Mouse (Mus musculus) limb, embryonic 10.5 days (tissue): ENCODE measurements at regions not wholly inside any gene's neighbourhood (a gene's known extent, or its start where the extent isn't known, plus 50 kb on each side); places are given as distances from the start of the nearest gene placed in this dataset.
A peak's percentile ranks its signal among the peaks of the same experiment; 100 is the strongest.

Source experiments
- DNase-seq: peaks from one replicate; pipeline ENCODE4 v3.0.0-alpha.2; 2017; ENCODE audit warnings: low spot score
- H3K27ac ChIP-seq: fragments of 300-500 bp; sonication (generic); 2 replicates; pipeline ENCODE4 v1.5.1; 2016; ENCODE audit warnings: mild to moderate bottlenecking
- H3K27me3 ChIP-seq: fragments of 300-500 bp; sonication (generic); 2 replicates; pipeline ENCODE4 v1.6.1; 2016; ENCODE audit warnings: low read depth, mild to moderate bottlenecking; ENCODE audit not compliant: poor library complexity, severe bottlenecking
- H3K36me3 ChIP-seq: fragments of 300-500 bp; sonication (generic); 2 replicates; pipeline ENCODE4 v1.6.1; 2016; ENCODE audit warnings: mild to moderate bottlenecking, moderate library complexity
- H3K4me1 ChIP-seq: fragments of 300-500 bp; sonication (generic); 2 replicates; pipeline ENCODE4 v1.6.1; 2016
- H3K4me3 ChIP-seq: fragments of 300-500 bp; sonication (generic); 2 replicates; pipeline ENCODE4 v1.5.1; 2016; ENCODE audit warnings: mild to moderate bottlenecking, moderate library complexity
- H3K9me3 ChIP-seq: fragments of 300-500 bp; sonication (generic); replicated peaks from 2 replicates; pipeline ENCODE4 v1.6.1; 2016; ENCODE audit warnings: mild to moderate bottlenecking
- WGBS: fragments of 180-500 bp; shearing (Covaris S2); methylation state at CpG from one replicate; pipeline ENCODE4 v1.1.7; 2016; 5-methylcytosine and 5-hydroxymethylcytosine counted together

DNA sequence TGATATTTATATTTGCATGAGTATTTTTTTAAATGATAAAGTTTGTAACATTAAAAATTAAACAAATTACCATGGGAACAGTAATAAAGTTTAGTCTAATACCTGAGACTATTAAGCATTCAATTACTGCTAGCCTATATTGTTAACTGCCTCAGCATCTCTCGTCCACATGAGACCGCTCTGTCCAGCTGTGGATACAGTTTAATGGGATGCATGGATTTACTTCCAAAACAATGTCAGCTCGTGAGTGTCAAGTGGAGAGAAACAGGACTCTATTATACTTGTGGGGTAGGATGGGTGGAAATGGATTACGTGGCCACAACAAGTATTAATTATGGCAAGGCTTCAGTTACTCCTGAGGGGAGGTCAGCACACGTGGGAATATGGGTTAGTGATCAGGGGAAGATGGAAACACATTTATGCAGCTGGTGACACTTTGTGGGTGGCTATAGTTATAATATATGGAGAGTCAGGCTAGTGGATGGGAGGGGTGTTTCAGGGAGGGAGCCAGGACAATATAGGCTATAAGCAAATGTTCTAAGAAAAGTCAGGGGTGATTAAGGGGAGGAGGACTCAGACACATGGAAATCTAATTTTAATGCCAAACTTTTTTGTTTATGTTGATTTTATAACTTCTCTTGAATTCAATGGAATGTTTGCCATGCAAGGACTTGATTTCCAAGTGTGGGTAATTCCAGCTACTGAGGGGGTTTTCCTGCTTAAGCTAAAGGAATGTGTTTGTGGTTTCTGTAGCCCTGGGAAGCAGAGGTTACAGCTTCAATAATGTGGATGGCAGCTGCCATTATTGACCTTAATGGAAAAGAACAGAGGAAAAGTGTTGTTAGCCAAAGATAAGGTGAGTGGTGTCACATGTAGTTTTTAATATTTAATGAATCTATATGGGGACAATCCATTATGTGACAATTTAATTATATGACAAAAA, 384.0 kb upstream of the Robo2 start:
- H3K27ac ChIP-seq = peak overlapping the region; percentile 71
- H3K27me3 ChIP-seq = no peaks in the 10 kb centered on the region
- H3K36me3 ChIP-seq = no peaks in the 10 kb centered on the region
- H3K4me1 ChIP-seq = peaks cover 35% of the 10 kb centered on the region
- DNase-seq = peak; percentile 61
- 17% methylated on average over 5 of the region's 5 CpGs for whole genome bisulfite sequencing
- H3K9me3 ChIP-seq = no peaks in the 10 kb centered on the region
- H3K4me3 ChIP-seq = no peak overlapping the region

DNA sequence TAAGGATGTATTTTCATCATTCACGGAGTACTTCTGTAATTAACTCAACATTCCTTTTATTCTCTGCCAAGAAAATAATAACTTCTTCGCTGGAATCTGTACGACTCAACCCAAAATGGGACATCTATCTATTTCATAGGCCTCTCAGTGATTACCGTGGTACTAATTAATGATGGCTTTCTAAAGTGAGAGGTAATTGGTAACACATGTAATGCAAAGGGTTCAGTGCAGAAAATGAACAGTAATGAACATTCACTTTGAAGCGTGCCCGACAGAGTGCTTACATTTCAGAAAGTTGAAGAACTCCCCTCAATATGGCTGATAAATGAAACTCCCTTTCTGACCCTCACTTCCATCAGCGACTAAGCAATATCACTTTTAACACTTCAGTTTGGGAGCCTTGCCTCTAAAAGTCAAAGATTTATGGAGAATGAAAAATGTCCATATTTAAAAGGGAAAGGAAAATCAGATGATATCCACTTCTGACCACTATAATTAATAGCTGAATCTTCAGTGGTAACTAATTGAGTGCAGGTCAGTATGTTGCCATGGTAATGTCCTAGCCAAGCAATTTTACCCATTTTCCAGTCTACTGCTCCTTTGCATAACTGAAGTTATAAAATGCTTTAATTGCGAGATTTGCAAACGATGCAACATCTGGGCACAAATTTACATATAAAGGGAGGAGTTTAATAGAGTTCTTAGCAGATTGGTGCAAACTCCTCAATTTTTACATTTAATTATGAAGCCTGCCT, 373.9 kb upstream of the Robo2 start:
- Histone ChIP-seq H3K27me3 (no peaks in the 10 kb centered on the region), H3K36me3 (no peaks in the 10 kb centered on the region), H3K9me3 (no peaks in the 10 kb centered on the region), H3K27ac (no peak overlapping the region), H3K4me1 (peaks cover 22% of the 10 kb centered on the region), H3K4me3 (no peak overlapping the region)
- no peak for DNase-seq
- 39% methylated on average over 9 of the region's 9 CpGs for WGBS

DNA sequence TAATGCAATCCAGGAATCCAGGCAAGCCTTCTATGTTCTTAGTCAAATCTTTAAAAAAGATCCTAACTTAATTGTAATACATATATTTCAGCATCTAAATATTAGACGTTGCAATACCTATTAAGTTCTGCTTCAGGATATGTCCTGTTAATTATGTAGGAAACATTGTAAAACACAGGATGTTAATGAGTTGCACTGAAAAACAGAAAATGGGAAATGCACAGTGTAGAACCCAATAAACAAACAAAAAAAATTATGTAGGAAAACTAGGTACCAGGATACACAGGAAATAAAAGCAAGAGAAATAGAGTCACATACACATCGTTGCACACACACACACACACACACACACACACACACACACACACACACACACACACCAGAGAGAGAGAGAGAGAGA, 368.8 kb upstream of the Robo2 start:
- 86% methylated on average over 2 of the region's 2 CpGs for WGBS
- Histone ChIP-seq H3K27me3 (no peaks in the 10 kb centered on the region), H3K4me3 (no peak overlapping the region), H3K4me1 (peaks cover 8% of the 10 kb centered on the region), H3K36me3 (no peaks in the 10 kb centered on the region), H3K9me3 (no peaks in the 10 kb centered on the region), H3K27ac (no peak overlapping the region)
- DNase-seq = no peak

DNA sequence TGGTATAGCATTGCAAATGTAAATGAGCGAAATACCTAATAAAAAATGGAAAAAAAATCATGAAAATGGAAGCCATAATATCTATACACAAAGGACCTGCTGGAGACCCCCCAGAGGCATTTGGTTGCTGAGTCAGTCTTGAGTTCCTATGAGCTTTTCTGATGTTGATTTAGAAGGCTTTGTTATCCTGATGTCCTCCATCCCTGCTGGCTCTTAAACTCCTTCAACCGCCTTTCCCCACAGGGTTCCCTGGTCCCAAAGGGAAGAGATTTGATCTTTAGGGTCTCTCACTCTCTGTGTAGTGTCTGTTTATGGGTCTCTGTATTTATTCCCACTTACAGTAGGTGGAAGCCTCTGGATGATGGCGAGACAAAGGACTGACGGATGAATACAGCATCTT, 356.6 kb upstream of the Robo2 start:
- no peaks in the 10 kb centered on the region for H3K27me3 ChIP-seq
- no peak for DNase-seq
- H3K36me3 ChIP-seq = no peaks in the 10 kb centered on the region
- H3K4me1 ChIP-seq = no peaks in the 10 kb centered on the region
- no peaks in the 10 kb centered on the region for H3K9me3 ChIP-seq
- no peak overlapping the region for H3K27ac ChIP-seq
- 91% methylated on average over 4 of the region's 4 CpGs for WGBS
- no peak overlapping the region for H3K4me3 ChIP-seq

DNA sequence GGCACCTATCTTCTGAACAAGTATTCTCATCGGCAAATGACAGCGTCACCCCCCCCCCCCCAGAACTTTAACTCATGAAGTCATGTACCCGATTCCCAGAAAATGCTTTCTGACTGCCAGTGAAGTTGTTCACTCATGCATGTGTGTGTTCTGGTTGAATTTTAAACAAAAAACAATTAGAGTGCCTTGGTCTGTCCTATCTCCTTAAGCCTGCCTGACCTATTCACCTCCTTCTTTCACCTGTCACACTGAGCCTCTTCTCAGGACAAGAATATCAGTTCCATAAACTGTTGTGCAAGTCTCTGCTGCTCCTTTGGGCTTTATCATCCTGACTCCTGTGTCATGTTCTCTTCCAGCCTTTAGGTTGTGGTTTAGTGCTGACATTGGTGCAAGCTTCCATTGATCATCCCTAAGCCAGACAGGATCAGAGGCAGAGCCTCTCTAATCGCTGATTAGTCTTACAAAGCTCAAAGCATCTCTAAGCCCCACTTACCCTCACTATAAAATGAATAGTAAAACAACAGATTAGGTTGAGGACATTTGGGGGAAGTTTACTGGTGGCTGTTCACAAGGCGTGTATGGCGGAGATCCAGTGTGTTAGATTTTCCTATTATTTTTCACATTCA, 345.2 kb upstream of the Robo2 start:
- no peak for DNase-seq
- H3K4me1 ChIP-seq = no peaks in the 10 kb centered on the region
- no peaks in the 10 kb centered on the region for H3K36me3 ChIP-seq
- H3K27ac ChIP-seq = no peak overlapping the region
- H3K27me3 ChIP-seq = no peaks in the 10 kb centered on the region
- WGBS = 68% methylated on average over 6 of the region's 6 CpGs
- H3K4me3 ChIP-seq = no peak overlapping the region
- H3K9me3 ChIP-seq = no peaks in the 10 kb centered on the region

DNA sequence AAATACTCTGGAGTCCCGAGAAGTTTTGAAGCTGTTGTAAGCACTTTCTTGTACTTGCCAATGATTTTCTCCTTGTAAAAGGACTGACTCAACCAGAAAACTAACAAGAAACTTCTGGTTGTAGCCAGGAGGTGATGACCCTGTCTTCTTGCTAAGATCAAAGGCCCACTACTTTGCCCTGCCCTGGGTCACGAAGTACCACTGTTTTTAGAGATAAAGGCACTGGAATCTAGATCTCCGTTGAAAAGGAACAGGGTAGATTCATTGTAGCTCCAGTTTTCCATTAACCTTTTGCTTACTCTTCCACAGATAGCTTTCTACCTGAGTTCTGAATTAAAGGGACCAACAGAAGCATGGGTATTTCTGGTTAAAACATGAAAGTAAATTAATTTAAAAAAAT, 339.3 kb upstream of the Robo2 start:
- no peak for DNase-seq
- no peak overlapping the region for H3K4me3 ChIP-seq
- WGBS = 6% methylated on average over 3 of the region's 3 CpGs
- no peaks in the 10 kb centered on the region for H3K4me1 ChIP-seq
- H3K27me3 ChIP-seq = no peaks in the 10 kb centered on the region
- no peaks in the 10 kb centered on the region for H3K9me3 ChIP-seq
- H3K27ac ChIP-seq = no peak overlapping the region
- H3K36me3 ChIP-seq = no peaks in the 10 kb centered on the region

DNA sequence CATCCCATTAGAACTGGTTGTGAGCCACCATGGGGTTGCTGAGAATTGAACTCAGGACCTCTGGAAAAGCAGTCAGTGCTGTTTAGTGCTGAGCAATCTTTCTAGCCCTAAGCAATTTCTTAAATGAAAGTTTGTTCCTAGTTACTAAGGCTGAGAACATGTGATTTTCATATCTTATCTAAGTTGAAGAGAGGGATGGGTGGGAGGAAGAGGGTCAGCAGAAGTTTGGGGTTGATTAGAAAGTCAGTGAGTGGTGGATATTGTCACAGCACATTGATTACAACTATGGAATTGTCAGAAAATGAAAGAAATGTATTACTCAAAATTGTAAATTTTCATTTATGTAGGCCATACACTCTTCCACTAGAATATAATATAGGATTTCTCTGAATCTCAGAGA, 337.4 kb upstream of the Robo2 start:
- H3K36me3 ChIP-seq = no peaks in the 10 kb centered on the region
- H3K4me1 ChIP-seq = no peaks in the 10 kb centered on the region
- H3K27me3 ChIP-seq = no peaks in the 10 kb centered on the region
- H3K9me3 ChIP-seq = no peaks in the 10 kb centered on the region
- H3K4me3 ChIP-seq = no peak overlapping the region
- DNase-seq = no peak
- no peak overlapping the region for H3K27ac ChIP-seq

DNA sequence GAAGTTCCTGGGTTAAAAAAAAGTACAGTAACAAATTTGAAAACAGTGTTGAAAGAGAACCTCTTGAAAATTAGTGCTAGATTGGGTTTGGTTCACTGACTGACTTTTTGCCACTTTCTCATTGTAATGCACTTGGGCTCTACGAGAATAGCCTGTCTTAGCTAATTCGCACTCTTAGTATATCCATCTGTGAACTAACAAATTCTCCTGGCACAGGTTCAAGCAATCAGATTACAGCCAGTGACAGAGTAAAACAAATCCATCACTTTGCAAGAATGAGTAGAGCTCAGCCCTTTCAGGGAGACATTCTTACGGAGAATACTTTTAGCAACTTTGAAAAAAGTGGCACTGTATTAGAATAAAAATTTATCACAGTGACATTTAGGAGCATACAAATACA, 331.9 kb upstream of the Robo2 start:
- WGBS = 77% methylated on average over 3 of the region's 3 CpGs
- Histone ChIP-seq H3K9me3 (no peaks in the 10 kb centered on the region), H3K36me3 (no peaks in the 10 kb centered on the region), H3K27ac (no peak overlapping the region), H3K4me3 (no peak overlapping the region), H3K4me1 (no peaks in the 10 kb centered on the region), H3K27me3 (no peaks in the 10 kb centered on the region)
- no peak for DNase-seq

DNA sequence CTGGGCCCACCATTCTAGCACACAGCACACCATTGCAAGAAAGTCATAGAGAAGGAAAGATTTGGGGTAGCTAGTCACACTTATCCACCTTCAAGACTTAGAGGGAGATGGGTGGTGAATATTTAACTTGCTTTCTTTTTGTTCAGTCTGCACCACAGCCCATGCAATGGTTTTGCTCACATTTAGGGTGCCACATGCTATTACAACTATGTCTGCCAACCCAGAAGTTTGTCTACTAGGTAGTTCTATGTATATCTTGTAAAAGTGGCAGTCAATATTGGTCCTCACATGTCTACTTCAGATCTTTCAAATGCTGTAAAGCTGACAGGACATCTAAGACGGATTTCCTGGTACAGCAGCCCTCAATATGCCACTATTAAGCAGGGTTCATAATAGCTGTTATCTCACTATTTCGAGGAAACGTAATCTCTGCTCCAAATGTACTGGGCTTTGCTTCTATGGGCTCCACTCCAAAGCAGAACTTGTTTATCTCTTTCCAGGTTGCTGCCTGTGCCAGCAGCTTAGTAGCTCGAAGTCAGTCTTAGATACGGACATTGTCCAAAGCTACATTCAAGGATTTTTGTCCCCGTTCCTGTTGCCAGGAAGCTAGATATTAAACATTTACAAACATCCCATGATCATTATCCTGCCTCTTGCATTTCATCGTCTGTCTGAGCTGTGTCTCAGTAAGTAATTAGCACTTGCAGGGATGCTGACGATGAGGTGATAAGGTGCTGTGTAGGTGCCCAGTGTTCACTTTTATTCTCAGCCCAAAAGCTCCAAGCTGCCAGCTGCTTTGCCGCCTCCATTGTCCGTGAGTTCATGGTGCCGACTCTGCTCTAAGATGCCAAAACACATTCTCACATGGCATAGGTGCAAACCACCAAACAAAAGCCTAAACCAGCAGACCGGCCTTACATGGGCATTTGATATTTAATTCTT, 327.8 kb upstream of the Robo2 start:
- Histone ChIP-seq H3K27ac (no peak overlapping the region), H3K4me1 (no peaks in the 10 kb centered on the region), H3K9me3 (no peaks in the 10 kb centered on the region), H3K27me3 (no peaks in the 10 kb centered on the region), H3K4me3 (no peak overlapping the region), H3K36me3 (no peaks in the 10 kb centered on the region)
- no peak for DNase-seq
- WGBS = 78% methylated on average over 12 of the region's 12 CpGs

DNA sequence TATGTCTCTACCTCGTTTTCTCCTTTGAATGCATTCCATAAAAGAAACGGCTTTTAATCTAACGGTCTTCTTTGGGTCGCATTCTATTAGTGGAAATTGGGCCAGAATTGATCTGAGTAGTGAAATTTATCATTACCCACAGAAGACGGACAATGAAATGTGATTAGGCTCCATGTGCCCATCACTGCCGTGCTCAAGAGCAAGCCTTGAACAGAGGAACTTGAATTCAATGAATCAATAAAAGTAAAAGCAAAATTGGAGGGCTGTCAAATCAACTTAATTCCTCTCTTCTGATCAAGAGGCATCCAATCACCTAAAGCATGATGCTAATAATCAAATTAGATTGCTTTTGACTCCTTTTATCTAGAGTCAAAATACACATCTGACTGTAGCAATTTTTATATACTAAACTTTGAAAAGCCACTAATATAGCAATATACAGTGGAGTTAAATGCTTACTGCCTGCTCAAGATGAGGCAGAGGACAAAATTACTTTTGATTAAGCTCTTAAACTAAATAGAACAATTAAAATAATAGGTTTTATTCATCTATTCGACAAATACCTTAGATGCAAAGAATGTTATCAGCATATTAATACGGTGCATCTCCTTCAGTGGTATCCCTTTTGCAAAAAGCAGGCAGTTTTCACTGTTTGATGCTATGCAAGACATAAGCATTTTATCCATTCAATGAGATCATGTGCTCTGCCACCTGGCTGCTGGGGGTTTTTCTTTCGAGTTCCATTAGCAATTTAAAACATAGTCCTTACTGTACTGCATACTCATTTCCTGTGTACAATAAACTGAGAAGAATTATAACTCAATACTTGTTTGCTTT, 321.5 kb upstream of the Robo2 start:
- 90% methylated on average over 9 of the region's 9 CpGs for WGBS
- no peak for DNase-seq
- Histone ChIP-seq H3K4me3 (no peak overlapping the region), H3K9me3 (no peaks in the 10 kb centered on the region), H3K36me3 (no peaks in the 10 kb centered on the region), H3K27me3 (no peaks in the 10 kb centered on the region), H3K4me1 (no peaks in the 10 kb centered on the region), H3K27ac (no peak overlapping the region)

DNA sequence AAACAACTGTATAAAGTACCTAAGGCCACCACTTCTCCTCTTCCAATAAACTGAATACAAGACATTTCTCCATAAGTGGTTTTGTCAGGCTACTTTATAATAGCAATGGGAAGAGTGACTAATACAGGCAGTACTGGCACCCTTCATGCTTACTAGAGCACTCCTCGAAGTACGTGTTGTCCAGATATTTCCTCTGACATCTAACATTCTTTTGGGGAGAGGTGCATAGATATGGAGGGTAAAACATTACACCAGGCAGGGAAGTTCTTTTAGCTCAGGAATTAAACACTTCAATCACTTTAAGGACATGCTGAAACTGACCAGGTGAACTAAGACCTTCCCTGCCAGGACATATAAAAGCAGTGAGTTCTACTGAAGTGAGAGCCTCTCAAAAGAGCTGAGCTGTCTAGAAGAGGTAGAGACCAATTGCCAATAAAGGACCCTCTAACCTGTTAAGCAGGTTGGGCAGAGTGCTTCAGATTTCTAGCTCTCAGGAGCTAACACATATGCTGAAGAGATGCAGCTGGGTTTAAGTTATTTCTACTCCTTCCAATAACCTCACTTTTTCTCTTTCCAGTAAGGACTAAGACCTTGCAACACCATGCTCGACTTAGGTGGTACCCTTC, 318.7 kb upstream of the Robo2 start:
- WGBS = 82% methylated on average over 3 of the region's 3 CpGs
- no peak overlapping the region for H3K27ac ChIP-seq
- no peak for DNase-seq
- H3K4me3 ChIP-seq = no peak overlapping the region
- no peaks in the 10 kb centered on the region for H3K4me1 ChIP-seq
- no peaks in the 10 kb centered on the region for H3K9me3 ChIP-seq
- H3K27me3 ChIP-seq = no peaks in the 10 kb centered on the region
- H3K36me3 ChIP-seq = no peaks in the 10 kb centered on the region
